Mouse (Mus musculus): ENCODE measurements around the gene Catspere2.
"Not testable (repeated sequence)": the region's sequence is repeated elsewhere in the genome, so short reads cannot be mapped to it uniquely, and the experiment has no call there.

- not testable (repeated sequence) for TF ChIP-seq CTCF (IDR thresholded peaks at IDR 0.05; ENCODE audit: low read depth); EP300 (optimal IDR thresholded peaks at IDR 0.05)
Measured at GRCm38 (mm10) chr1:178122236-178122635, 139.0 kb downstream of the Catspere2 start.

Measured in stomach, postnatal 0 days (tissue).